1 mouse cellular context compared by ENCODE assay signal in genomic region chr2:49417018-49417604, GRCm38 (mm10).
TF ChIP-seq lines count a peak whose summit lies in the region.

No protein-coding gene starts in this region.

TF ChIP-seq in CH12.LX, 34 proteins besides CTCF, POLR2A, EP300 and RAD21 (continued from another document):
- TF ChIP-seq NRF1 (IDR thresholded peaks at IDR 0.05; ENCODE audit: low read depth, low read length) (no peak), MAX (IDR thresholded peaks at IDR 0.05; ENCODE audit: low read length) (0 out of 2 replicates have a peak, but pooled peaks have one; percentile 31), USF1 (IDR thresholded peaks at IDR 0.05; ENCODE audit: low read depth, low read length) (no peak), MXI1 (IDR thresholded peaks at IDR 0.05; ENCODE audit: low read depth, low read length) (no peak), IRF4 (IDR thresholded peaks at IDR 0.05; ENCODE audit: low read depth, low read length) (no peak), POLR2AphosphoS2 (IDR thresholded peaks at IDR 0.05; ENCODE audit: low read depth, low read length) (no peak), MAZ (IDR thresholded peaks at IDR 0.05; ENCODE audit: low read depth, low read length) (no peak), HCFC1 (IDR thresholded peaks at IDR 0.05; ENCODE audit: low read depth, low read length) (peak; percentile 59)
